Mouse (Mus musculus): ENCODE measurements around the gene Cpne6. TPM values are rescaled to one million over a fixed set of nuclear protein-coding genes. Genes with fewer than 3 reads are reported as not detected.

The Cpne6 gene
- polyA plus RNA-seq, 1 experiment from 2014 or later, result 0.74 TPM

GRCm38 (mm10) chr14:55492103-55492502, 18.1 kb upstream of the Cpne6 start:
- no peak overlapping the region; the same call in 1 of the 2 replicates for H3K9ac ChIP-seq (replicated peaks; ENCODE audit: low read length)
- WGBS, result 70% methylated on average over 3 of the region's 3 CpGs
- ATAC-seq (ENCODE audit: low FRiP score, low TSS enrichment), result no peak

GRCm38 (mm10) chr14:55495509-55496240, 14.6 kb upstream of the Cpne6 start:
- ATAC-seq (ENCODE audit: low FRiP score, low TSS enrichment) (no peak), DNase-seq (no peak)
- Histone ChIP-seq H3K9ac (replicated peaks; ENCODE audit: low read length) (no peak overlapping the region), H3K36me3 (ENCODE audit: control insufficient read depth, insufficient read depth, low read length) (peaks cover 65% of the 10 kb centered on the region), H3K9me3 (ENCODE audit: control insufficient read depth, low read length) (no peaks in the 10 kb centered on the region), H3K27ac (replicated peaks; ENCODE audit: low read depth, low read length) (no peak overlapping the region), H3K4me2 (ENCODE audit: low read length) (no peak overlapping the region), H3K27me3 (ENCODE audit: control insufficient read depth, insufficient read depth, low read length) (no peaks in the 10 kb centered on the region), H3K4me1 (ENCODE audit: control insufficient read depth, insufficient read depth, low read length) (peaks cover 4% of the 10 kb centered on the region; the same call in 1 of the 2 replicates), H3K4me3 (replicated peaks; ENCODE audit: low read depth, low read length) (no peak overlapping the region)
- 74% methylated on average over 20 of the region's 20 CpGs for WGBS

More at GRCm38 (mm10) chr14:55492103-55492502, 18.1 kb upstream of the Cpne6 start:
- peak overlapping the region; percentile 81 for H3K4me3 ChIP-seq (replicated peaks; ENCODE audit: low read depth, low read length)
- H3K27ac ChIP-seq (replicated peaks; ENCODE audit: low read depth, low read length), result no peak overlapping the region
- peaks cover 33% of the 10 kb centered on the region for H3K36me3 ChIP-seq (ENCODE audit: control insufficient read depth, insufficient read depth, low read length)
- H3K9me3 ChIP-seq (ENCODE audit: control insufficient read depth, low read length), result no peaks in the 10 kb centered on the region
- H3K27me3 ChIP-seq (ENCODE audit: control insufficient read depth, insufficient read depth, low read length), result no peaks in the 10 kb centered on the region
- H3K4me1 ChIP-seq (ENCODE audit: control insufficient read depth, insufficient read depth, low read length), result peaks cover 8% of the 10 kb centered on the region; the same call in 1 of the 2 replicates
- DNase-seq, result no peak
- peak overlapping the region; percentile 74 for H3K4me2 ChIP-seq (ENCODE audit: low read length)

DNA sequence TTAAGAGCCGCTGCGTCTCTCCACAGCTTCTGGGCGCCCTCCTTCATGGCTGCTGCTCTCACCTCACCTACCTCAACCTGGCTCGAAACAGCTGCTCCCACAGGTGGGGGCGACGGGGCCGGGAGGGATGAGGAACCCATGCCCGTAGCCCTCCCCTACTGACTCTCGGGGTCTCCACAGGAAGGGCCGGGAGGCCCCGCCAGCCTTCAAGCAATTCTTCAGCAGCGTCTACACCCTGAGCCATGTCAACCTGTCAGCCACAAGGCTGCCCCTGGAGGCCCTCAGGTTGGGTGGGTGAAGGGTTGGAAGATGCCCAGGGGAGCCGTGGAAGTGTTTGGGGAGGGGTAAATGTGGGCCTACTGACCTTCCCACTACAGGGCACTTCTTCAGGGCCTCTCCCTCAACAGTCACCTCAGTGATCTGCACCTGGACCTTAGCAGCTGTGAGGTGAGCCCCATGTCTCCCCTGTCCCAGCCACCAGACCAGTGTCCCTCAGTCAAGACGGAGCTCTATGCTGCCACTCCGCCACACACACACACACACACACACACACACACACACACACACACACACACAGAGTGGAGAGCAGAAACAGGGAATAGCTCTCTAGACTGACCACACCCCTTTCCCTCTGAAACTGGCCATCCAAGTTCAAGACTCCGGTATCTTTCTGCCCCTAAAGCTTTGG, 13.3 kb upstream of the Cpne6 start:
- ATAC-seq (ENCODE audit: low FRiP score, low TSS enrichment) (peak; percentile 24; the same call in 1 of the 2 replicates), DNase-seq (no peak)
- Histone ChIP-seq H3K4me3 (replicated peaks; ENCODE audit: low read depth, low read length) (no peak overlapping the region), H3K9ac (replicated peaks; ENCODE audit: low read length) (no peak overlapping the region), H3K4me2 (ENCODE audit: low read length) (no peak overlapping the region), H3K4me1 (ENCODE audit: control insufficient read depth, insufficient read depth, low read length) (peaks cover under 1% of the 10 kb centered on the region; the same call in 1 of the 2 replicates), H3K27me3 (ENCODE audit: control insufficient read depth, insufficient read depth, low read length) (no peaks in the 10 kb centered on the region), H3K36me3 (ENCODE audit: control insufficient read depth, insufficient read depth, low read length) (peaks cover 77% of the 10 kb centered on the region), H3K9me3 (ENCODE audit: control insufficient read depth, low read length) (no peaks in the 10 kb centered on the region), H3K27ac (replicated peaks; ENCODE audit: low read depth, low read length) (no peak overlapping the region)
- WGBS, result 77% methylated on average over 16 of the region's 16 CpGs

DNA sequence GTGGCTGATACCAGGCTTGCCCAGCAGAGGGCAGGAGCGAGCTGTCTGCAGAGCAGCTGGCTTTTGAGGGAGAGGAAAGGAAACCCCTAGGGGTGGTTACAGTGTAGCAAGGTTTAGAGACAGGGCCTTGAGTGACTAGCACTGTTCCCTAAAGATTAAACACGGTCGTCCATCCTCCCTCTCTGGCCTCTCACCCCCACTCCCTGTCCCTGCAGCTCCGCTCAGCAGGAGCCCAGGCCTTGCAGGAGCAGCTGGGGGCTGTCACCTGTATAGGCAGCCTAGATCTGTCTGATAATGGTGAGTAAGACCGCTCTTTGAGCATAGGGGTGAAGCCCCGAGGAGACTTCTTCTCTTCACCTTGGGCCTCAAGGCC, 12.8 kb upstream of the Cpne6 start:
- Histone ChIP-seq H3K4me1 (ENCODE audit: control insufficient read depth, insufficient read depth, low read length) (no peaks in the 10 kb centered on the region), H3K4me2 (ENCODE audit: low read length) (no peak overlapping the region), H3K9ac (replicated peaks; ENCODE audit: low read length) (no peak overlapping the region), H3K27me3 (ENCODE audit: control insufficient read depth, insufficient read depth, low read length) (no peaks in the 10 kb centered on the region), H3K36me3 (ENCODE audit: control insufficient read depth, insufficient read depth, low read length) (peaks cover 83% of the 10 kb centered on the region), H3K4me3 (replicated peaks; ENCODE audit: low read depth, low read length) (no peak overlapping the region), H3K9me3 (ENCODE audit: control insufficient read depth, low read length) (no peaks in the 10 kb centered on the region), H3K27ac (replicated peaks; ENCODE audit: low read depth, low read length) (no peak overlapping the region)
- peak; percentile 92 for DNase-seq
- WGBS, result 38% methylated on average over 6 of the region's 6 CpGs
- peak; percentile 56; the same call in 1 of the 2 replicates for ATAC-seq (ENCODE audit: low FRiP score, low TSS enrichment)

- WGBS, result 85% methylated on average over 9 of the region's 9 CpGs
- no peak overlapping the region for H3K4me3 ChIP-seq (replicated peaks; ENCODE audit: low read depth, low read length)
- no peak overlapping the region for H3K9ac ChIP-seq (replicated peaks; ENCODE audit: low read length)
- DNase-seq (no peak), ATAC-seq (ENCODE audit: low FRiP score, low TSS enrichment) (no peak)
- no peak overlapping the region for H3K4me2 ChIP-seq (ENCODE audit: low read length)
- no peaks in the 10 kb centered on the region for H3K9me3 ChIP-seq (ENCODE audit: control insufficient read depth, low read length)
- H3K36me3 ChIP-seq (ENCODE audit: control insufficient read depth, insufficient read depth, low read length), result peaks cover 55% of the 10 kb centered on the region
- H3K27ac ChIP-seq (replicated peaks; ENCODE audit: low read depth, low read length), result no peak overlapping the region
- H3K4me1 ChIP-seq (ENCODE audit: control insufficient read depth, insufficient read depth, low read length), result no peaks in the 10 kb centered on the region
- H3K27me3 ChIP-seq (ENCODE audit: control insufficient read depth, insufficient read depth, low read length), result no peaks in the 10 kb centered on the region
Observed at GRCm38 (mm10) chr14:55505612-55506011, 4.6 kb upstream of the Cpne6 start.

- DNase-seq (no peak), ATAC-seq (ENCODE audit: low FRiP score, low TSS enrichment) (no peak)
- Histone ChIP-seq H3K4me2 (ENCODE audit: low read length) (no peak overlapping the region), H3K27ac (replicated peaks; ENCODE audit: low read depth, low read length) (no peak overlapping the region), H3K9me3 (ENCODE audit: control insufficient read depth, low read length) (no peaks in the 10 kb centered on the region), H3K27me3 (ENCODE audit: control insufficient read depth, insufficient read depth, low read length) (no peaks in the 10 kb centered on the region), H3K4me1 (ENCODE audit: control insufficient read depth, insufficient read depth, low read length) (no peaks in the 10 kb centered on the region), H3K4me3 (replicated peaks; ENCODE audit: low read depth, low read length) (no peak overlapping the region), H3K9ac (replicated peaks; ENCODE audit: low read length) (no peak overlapping the region), H3K36me3 (ENCODE audit: control insufficient read depth, insufficient read depth, low read length) (peaks cover 33% of the 10 kb centered on the region; the same call in 1 of the 2 replicates)
- 42% methylated on average over 7 of the region's 7 CpGs for WGBS
Observed at GRCm38 (mm10) chr14:55507801-55508200, 2.4 kb upstream of the Cpne6 start.

DNA sequence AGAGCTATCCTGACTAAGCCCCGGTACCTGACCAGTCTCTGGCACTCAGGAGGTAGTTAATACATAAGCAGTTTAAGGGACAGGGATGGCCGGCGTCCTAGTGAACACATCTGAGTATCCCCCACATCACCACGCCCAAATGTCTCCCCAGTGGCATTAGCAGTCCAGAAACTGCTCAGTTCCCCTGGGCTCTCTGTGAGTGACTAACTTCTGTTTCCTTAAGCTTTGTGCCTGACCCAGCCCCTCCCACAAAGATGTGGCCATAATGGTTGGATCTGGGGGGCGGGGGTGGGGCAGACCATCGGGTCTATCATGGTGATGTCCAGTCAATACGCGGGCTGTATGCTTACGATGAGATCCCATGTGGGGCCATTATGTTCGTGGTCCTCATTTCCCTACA, 705 bp upstream of the Cpne6 start:
- no peak overlapping the region for H3K4me2 ChIP-seq (ENCODE audit: low read length)
- ATAC-seq (ENCODE audit: low FRiP score, low TSS enrichment) (no peak), DNase-seq (no peak)
- H3K4me3 ChIP-seq (replicated peaks; ENCODE audit: low read depth, low read length), result no peak overlapping the region
- no peaks in the 10 kb centered on the region for H3K27me3 ChIP-seq (ENCODE audit: control insufficient read depth, insufficient read depth, low read length)
- 81% methylated on average over 10 of the region's 10 CpGs for WGBS
- H3K27ac ChIP-seq (replicated peaks; ENCODE audit: low read depth, low read length), result no peak overlapping the region
- no peak overlapping the region for H3K9ac ChIP-seq (replicated peaks; ENCODE audit: low read length)
- no peaks in the 10 kb centered on the region for H3K9me3 ChIP-seq (ENCODE audit: control insufficient read depth, low read length)
- no peaks in the 10 kb centered on the region for H3K4me1 ChIP-seq (ENCODE audit: control insufficient read depth, insufficient read depth, low read length)
- peaks cover 22% of the 10 kb centered on the region; the same call in 1 of the 2 replicates for H3K36me3 ChIP-seq (ENCODE audit: control insufficient read depth, insufficient read depth, low read length)

- DNase-seq (no peak), ATAC-seq (ENCODE audit: low FRiP score, low TSS enrichment) (no peak; the same call in 1 of the 2 replicates)
- whole genome bisulfite sequencing, result 50% methylated on average over 7 of the region's 7 CpGs
- Histone ChIP-seq H3K27ac (replicated peaks; ENCODE audit: low read depth, low read length) (no peak overlapping the region), H3K9ac (replicated peaks; ENCODE audit: low read length) (no peak overlapping the region), H3K9me3 (ENCODE audit: control insufficient read depth, low read length) (no peaks in the 10 kb centered on the region), H3K27me3 (ENCODE audit: control insufficient read depth, insufficient read depth, low read length) (no peaks in the 10 kb centered on the region), H3K36me3 (ENCODE audit: control insufficient read depth, insufficient read depth, low read length) (peaks cover 15% of the 10 kb centered on the region; the same call in 1 of the 2 replicates), H3K4me3 (replicated peaks; ENCODE audit: low read depth, low read length) (no peak overlapping the region), H3K4me2 (ENCODE audit: low read length) (no peak overlapping the region), H3K4me1 (ENCODE audit: control insufficient read depth, insufficient read depth, low read length) (no peaks in the 10 kb centered on the region)
Observed at GRCm38 (mm10) chr14:55511037-55511436, 792 bp downstream of the Cpne6 start.

Data from midbrain, embryonic 14.5 days (tissue).